Mouse (Mus musculus) mature B cell (primary cell): ENCODE measurements around the gene Ngp.
"Not testable (repeated sequence)": the region's sequence is repeated elsewhere in the genome, so short reads cannot be mapped to it uniquely, and the experiment has no call there.

Source experiments
- in situ Hi-C: fragments of 300-500 bp; cut with MboI; formaldehyde crosslinking; loops from 2 replicates; pipeline ENCODE4 v1.14.3; 2019

Ngp gene

DNA sequence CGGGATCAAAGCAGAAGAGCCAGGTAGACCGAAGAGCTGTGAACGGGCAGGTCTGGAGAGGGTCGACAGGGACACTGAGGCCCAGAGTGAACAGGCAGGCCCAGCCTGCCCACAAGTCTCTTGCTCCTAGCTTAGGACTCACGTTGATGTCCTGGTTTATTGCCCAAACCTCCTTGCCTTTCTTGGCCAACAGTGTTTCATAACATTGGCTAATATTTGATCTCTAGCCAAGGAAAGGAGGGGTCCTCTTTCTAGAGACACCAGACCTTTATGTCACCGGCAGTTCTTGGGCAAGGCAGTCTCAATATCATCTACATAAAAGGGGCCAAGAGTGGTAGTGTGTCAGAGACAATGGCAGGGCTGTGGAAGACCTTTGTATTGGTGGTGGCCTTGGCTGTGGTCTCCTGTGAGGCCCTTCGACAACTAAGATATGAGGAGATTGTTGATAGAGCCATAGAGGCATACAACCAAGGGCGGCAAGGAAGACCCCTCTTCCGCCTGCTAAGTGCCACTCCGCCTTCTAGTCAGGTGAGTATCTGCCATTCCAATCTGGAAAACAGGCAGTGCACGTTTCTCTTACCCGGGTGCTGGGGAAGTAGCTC lies at the start of gene Ngp:
Gene Ngp, plus strand, starts transcription at position 237 of the 602 bp plus-strand sequence.
- in situ Hi-C loops: no loop called here

DNA sequence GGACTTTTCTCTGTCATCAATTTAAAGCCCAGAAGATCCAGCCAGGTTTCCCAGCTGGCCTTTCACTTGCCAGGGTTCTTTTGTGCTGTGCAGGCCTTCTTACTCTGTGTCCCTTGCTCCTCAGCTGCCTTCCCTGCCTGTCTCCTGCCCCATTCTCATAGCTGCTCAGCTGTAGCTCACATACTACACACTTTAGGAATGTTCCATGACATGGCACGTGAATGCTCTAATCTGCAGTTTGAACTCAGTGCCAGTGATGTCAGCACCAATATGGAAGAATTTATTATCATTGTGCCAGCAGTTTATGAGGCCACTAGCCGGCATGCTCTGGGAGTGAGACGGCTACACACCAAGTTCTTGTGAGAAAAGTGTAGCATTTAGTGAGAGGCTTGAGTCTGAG lies 49.7 kb upstream of the Ngp start:
- in situ Hi-C loops: no loop called here

- in situ Hi-C loops: no loop called here
Measured at GRCm38 (mm10) chr9:110373871-110374270, 45.7 kb upstream of the Ngp start.

DNA sequence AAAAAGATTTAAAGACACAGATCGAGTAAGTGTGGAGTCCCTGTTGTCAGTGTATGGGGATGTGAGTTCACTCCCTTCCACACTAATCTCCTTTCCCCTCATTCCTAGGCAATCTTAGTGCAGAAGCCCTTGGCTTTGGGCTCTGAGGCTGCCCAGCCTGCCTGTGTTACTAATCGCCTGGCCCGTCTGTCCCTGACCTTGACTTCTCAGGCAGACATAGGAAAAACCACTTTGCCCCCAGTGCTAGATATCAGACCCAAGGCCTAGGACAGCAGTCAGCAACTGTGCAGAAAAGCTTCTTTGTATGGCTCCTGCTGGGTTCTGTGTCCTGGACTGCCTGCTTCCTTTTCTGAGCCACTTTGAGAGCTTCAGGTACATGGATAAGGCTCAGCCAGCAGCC lies 43.9 kb upstream of the Ngp start:
- in situ Hi-C loops: no loop called here

GRCm38 (mm10) chr9:110377655-110378054 lies 41.9 kb upstream of the Ngp start:
- in situ Hi-C loops: not testable (repeated sequence)

GRCm38 (mm10) chr9:110379361-110379760 lies 40.2 kb upstream of the Ngp start:
- in situ Hi-C loops: no loop called here

- in situ Hi-C loops: no loop called here
Measured at GRCm38 (mm10) chr9:110380662-110381061, 38.9 kb upstream of the Ngp start.

GRCm38 (mm10) chr9:110381292-110381691 lies 38.3 kb upstream of the Ngp start:
- in situ Hi-C loops: no loop called here

- in situ Hi-C loops: no loop called here
Measured at GRCm38 (mm10) chr9:110384369-110384929, 35.1 kb upstream of the Ngp start.

DNA sequence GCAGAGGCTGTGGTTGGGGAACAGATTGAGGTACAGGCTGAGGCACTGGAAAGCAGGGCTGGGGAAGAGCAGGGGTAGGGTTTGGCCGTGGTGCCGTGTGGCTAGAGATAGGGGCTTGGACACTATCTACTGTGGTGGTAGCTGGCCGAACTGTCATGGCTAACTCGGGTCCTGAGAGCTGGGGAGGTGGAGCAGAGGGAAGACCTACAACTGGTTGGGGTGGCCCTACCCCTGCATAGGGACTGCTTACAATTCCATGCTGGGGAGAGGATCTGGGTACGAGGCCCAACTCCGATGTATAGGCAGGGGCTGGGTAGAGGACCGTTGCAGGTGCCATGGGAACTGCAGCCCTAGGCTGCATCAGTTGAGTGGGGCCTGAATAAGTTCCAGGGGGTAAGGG lies 31.5 kb upstream of the Ngp start:
- in situ Hi-C loops: no loop called here

- in situ Hi-C loops: no loop called here
Measured at GRCm38 (mm10) chr9:110390843-110391242, 28.7 kb upstream of the Ngp start.

DNA sequence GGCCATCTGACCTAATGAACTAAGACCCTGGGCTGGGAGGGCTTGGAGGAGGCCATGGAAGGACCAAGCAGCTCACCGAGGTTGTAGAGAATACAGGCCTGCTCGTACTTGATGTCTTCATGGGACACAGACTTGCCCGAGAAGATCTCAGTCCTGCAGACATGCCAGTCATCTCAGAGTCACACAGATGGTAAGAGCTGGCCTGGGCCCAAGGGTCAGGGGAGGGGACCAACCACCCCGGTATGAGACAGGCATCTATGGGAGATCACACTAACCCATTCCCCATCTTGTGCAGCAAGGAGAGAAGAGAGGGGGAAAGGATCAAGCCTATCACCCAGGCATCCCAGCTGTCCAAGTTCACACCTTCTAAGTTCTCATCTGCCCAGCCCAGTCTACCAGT lies 26.3 kb upstream of the Ngp start:
- in situ Hi-C loops: no loop called here

GRCm38 (mm10) chr9:110400650-110401049 lies 18.9 kb upstream of the Ngp start:
- in situ Hi-C loops: no loop called here

GRCm38 (mm10) chr9:110402731-110403130 lies 16.8 kb upstream of the Ngp start:
- in situ Hi-C loops: no loop called here

DNA sequence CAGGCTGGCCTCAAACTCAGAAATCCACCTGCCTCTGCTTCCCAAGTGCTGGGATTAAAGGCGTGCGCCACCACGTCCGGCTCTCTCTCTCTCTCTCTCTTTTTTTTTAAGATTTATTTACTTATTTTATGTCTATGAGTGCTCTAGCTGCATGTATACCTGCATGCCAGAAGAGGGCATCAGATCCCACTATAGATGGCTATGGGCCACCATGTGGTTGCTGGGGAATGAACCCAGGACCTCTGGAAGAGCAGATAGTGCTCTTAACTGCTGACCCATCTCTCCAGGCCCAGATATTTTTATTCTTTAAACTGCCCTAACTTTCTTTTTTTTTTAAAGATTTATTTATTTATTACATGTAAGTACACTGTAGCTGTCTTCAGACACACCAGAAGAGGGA lies 16.3 kb upstream of the Ngp start:
- in situ Hi-C loops: not testable (repeated sequence)

DNA sequence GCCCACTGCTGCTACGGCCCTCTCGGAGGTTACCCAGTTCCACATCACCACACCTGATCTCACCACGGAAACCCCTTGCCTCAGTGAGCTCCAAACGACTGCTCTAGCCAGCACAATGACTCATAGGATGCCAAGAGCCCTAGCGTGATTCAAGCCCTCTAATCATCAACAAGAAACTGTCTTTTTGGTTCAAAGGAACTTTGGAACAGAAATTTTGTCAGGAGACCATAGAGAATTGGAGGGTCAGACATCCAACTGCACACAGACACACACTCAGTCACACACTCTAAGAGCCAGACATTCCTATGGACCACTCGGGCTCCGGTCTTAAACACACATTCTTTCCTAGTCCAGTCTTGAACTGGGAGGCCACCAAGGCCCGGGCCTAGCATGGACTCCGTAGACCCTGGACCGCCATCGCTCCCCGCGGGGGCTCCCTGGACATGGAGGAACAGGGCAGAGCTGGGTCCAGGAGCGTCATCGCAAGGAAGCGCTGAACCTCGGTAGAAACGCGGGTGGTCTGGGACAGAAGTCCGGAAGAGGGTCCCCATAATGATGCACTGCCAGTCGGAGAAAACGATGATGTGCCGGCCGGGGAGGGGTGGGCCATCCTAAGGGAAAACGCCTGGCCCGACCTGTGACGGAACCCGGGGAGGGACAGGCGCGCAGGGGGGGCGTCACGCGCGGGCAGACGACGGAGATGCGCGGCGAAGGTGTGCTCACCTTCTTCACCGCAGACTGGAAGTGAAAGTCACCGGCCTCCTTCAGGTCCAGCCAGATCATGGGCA lies 12.0 kb upstream of the Ngp start:
- in situ Hi-C loops: no loop called here

GRCm38 (mm10) chr9:110408099-110408773 lies 11.3 kb upstream of the Ngp start, which contains the start of gene Ptpn23:
Gene Ptpn23, minus strand, starts transcription at chr9:110408213.
- in situ Hi-C loops: no loop called here

DNA sequence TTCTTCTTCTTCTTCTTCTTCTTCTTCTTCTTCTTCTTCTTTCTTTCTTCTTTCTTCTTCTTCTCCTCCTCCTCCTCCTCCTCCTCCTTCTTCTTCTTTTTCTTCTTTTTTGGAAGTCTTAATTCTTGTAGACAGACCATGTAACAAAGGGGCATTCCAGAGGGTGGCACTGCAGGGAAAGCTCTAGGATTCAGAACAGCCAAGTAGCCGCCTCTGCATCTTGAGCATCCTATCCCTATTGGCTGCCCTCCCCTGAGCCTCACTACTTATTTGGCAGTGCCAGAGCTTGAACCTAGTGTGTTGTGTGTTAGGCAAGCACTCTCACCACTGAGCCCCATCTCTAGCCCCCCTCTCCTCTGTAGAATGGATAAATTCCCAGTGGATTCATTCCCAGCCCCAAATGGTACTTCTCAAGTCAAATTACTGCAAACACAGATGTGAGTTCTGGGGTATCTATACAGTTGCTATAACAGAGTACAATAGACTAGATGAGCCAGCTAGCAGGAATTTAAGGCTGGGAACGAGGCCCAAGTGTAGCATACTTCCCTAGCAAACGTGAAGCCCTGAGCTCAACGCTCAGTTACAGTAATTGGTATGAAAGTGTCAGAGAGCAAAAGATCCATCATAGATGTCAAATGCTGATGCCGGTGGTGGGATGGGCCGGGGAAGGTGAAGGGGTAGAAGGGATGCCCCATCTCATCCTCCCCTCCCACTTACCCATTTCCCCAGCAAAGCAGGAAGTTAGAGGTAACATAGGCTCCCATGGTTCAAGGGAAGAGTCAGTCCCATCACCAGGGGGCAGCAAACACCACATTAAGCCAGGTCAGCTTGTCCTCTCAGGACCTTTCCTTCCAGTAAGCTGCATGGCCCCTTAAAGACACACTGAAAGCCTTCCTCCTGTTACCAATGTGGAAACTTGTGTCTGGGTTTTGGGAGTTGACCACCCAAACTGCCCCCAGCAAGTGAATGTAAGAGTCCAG lies 8.3 kb upstream of the Ngp start:
- in situ Hi-C loops: no loop called here

DNA sequence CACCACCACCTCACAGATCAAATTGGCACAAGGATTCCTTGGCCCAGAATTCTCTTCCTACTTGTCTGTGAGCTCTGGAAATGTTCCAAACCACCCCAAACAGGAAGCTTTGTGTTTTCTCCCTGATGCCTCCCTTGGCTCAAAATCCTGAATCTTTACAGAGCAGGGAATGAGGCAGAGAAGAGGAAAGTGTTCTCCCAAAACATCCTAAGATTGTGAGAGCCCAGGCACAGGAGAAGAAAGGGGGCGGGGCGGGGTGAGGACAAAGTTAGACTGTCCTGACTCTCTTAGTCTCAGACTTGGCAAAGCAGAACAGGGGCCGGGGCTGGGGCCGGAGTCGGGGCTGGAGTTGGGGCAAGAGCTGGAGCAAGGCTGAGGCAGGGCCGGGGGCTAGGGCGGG lies 6.6 kb upstream of the Ngp start:
- in situ Hi-C loops: no loop called here

DNA sequence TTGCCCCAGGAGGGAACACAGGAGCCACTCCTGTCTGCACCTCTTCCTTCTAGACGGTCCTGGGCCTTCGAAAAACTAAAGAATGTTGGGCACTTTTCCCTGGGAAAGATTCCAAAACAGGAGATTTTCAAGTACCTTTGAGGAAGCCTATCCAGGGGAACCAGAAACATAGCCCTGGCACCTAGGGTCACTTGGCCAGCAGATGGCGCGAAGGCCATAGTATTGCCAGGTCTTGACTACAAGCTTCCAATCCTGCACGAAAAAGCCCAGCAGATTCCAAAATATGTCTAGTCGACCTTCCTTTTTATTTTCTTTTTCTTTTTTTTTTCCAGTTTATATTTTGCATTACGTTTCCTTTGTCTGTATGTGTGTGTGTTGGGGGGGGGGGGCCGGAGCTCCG lies 5.8 kb upstream of the Ngp start:
- in situ Hi-C loops: no loop called here

- in situ Hi-C loops: no loop called here
Measured at GRCm38 (mm10) chr9:110431241-110431640, 11.7 kb downstream of the Ngp start.
